Mouse (Mus musculus) cortical plate, adult 2 months (tissue): ENCODE results near the gene Samd4.

Source experiments
- CTCF ChIP-seq: fragments of 200-500 bp; IDR thresholded peaks from 2 replicates; pipeline ENCODE4 v1.5.1; 2011; ENCODE audit warnings: mild to moderate bottlenecking, control low read depth, low read length; ENCODE audit not compliant: insufficient read depth; ENCODE audit errors: extremely low read depth
- POLR2A ChIP-seq: fragments of 200-500 bp; IDR thresholded peaks from 2 replicates; pipeline ENCODE4 v1.6.1; 2011; ENCODE audit warnings: mild to moderate bottlenecking, low read length, control low read depth; ENCODE audit not compliant: insufficient read depth; ENCODE audit errors: extremely low read depth

- TF ChIP-seq POLR2A (no peak), CTCF (no peak)
Measured at GRCm38 (mm10) chr14:46885891-46886301, 3.2 kb downstream of the Samd4 start.
